ENCODE assay signal across 19 mouse cellular contexts in the genomic region with DNA sequence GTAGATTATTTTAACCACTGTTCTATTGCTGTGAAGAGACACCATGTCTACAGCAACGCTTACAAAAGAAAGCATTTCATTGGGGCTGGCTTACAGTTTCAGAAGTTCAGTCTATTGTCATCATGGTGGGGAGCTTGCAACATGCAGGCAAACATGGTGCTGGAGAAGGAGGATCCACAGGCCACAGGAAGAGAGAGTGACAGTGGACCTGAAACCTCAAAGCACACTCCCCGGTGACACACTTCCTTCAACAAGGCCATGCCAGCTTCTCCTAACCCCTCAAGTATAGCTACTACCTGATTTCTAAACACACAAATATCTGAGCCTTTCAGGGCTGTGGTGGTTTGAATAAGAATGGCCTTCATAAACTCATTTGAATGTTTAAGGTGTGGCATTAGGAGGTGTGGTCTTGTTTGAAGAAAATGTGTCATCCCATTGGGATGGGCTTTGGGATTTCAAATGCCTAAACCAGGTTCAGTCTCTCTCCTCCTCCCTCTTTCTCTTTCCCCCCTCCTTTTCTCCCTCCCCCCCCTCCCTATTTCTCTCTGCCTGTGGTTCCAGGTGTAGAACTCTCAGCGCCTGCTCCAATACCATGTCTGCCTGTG.
"Had no signal": no experiment of that assay in that cellular context is flagged by ENCODE, and none has a peak within 500 bp of the region (broad histone marks: within the 10 kb centered on the region; RNA-seq: fewer than 3 reads in every experiment).

No protein-coding gene starts in this region.

- DNase-seq: kidney, adult 8-10 months; kidney, postnatal 14 days; kidney, postnatal 4 days; lung, adult 18-20 months; lung, postnatal 10 days; lung, postnatal 36 days; retina, postnatal 1 day; right cerebral cortex, postnatal 25 days had no signal

- H3K27ac ChIP-seq: kidney, embryonic 15.5 days; limb, embryonic 10.5 days; limb, embryonic 13.5 days; liver, embryonic 12.5 days; liver, embryonic 15.5 days; lung, embryonic 15.5 days; midbrain, embryonic 12.5 days; midbrain, embryonic 15.5 days; neural tube, embryonic 12.5 days; neural tube, embryonic 15.5 days; stomach, postnatal 0 days had no signal

- ATAC-seq: midbrain, embryonic 15.5 days had no signal

- H3K27me3 ChIP-seq: kidney, embryonic 15.5 days; limb, embryonic 13.5 days; liver, embryonic 12.5 days; liver, embryonic 15.5 days; lung, embryonic 15.5 days; midbrain, embryonic 12.5 days; midbrain, embryonic 15.5 days; neural tube, embryonic 12.5 days; neural tube, embryonic 15.5 days had no signal

- H3K36me3 ChIP-seq: kidney, embryonic 15.5 days; limb, embryonic 10.5 days; limb, embryonic 13.5 days; liver, embryonic 12.5 days; liver, embryonic 15.5 days; lung, embryonic 15.5 days; midbrain, embryonic 12.5 days; midbrain, embryonic 15.5 days; neural tube, embryonic 12.5 days; neural tube, embryonic 15.5 days had no signal

- H3K4me2 ChIP-seq: kidney, embryonic 15.5 days; limb, embryonic 13.5 days; liver, embryonic 15.5 days; lung, embryonic 15.5 days; midbrain, embryonic 12.5 days; midbrain, embryonic 15.5 days; neural tube, embryonic 12.5 days; neural tube, embryonic 15.5 days had no signal

- H3K9ac ChIP-seq: kidney, embryonic 15.5 days; limb, embryonic 13.5 days; liver, embryonic 12.5 days; liver, embryonic 15.5 days; lung, embryonic 15.5 days; midbrain, embryonic 12.5 days; midbrain, embryonic 15.5 days; neural tube, embryonic 12.5 days; neural tube, embryonic 15.5 days had no signal

- H3K9me3 ChIP-seq: kidney, embryonic 15.5 days; limb, embryonic 10.5 days; limb, embryonic 13.5 days; liver, embryonic 12.5 days; liver, embryonic 15.5 days; lung, embryonic 15.5 days; midbrain, embryonic 12.5 days; midbrain, embryonic 15.5 days; neural tube, embryonic 12.5 days; neural tube, embryonic 15.5 days had no signal

- H3K4me3 ChIP-seq: kidney, embryonic 15.5 days; limb, embryonic 10.5 days; limb, embryonic 13.5 days; liver, embryonic 12.5 days; liver, embryonic 15.5 days; lung, embryonic 15.5 days; midbrain, embryonic 12.5 days; midbrain, embryonic 15.5 days; neural tube, embryonic 12.5 days; neural tube, embryonic 15.5 days had no signal
